7 mouse cellular contexts compared by ENCODE assay signal in the genomic region with DNA sequence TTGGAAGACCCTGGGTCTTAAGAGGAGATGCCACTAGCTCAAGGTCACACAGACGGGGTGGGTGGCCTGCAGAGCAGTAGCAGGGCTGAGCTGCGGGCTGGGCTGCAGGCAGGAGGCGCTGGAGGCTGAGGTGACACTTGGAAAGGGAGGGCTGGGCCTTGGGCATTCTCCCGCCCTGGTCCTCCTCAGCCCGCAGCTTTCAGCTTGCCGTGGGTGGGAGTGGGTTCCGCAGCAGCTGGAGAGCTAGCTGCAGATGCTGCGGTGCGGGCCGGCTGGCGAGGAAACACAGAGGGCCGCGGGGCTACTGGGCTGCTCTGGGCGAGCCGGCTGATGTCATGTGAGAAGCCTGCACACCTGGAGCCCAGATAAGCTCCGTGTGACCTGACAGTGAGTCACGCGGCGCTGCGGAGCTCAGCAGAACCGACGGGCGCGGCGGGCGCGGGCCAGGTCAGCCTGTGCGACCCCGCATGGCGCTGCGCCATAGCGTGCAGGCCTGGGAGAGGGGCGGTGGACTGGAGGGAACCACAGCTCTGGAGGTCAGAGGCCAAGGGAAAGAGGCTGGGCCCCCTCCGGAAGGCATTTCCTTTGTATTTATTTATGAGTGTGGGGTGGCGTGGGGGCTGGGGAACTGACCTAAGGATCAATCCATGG. TPM values are rescaled to one million over a fixed set of nuclear protein-coding genes. Genes with fewer than 3 reads are reported as not detected.
DNase-seq lines count a peak whose midpoint lies in the region; ATAC-seq and TF ChIP-seq lines count a peak whose summit lies in the region.

No protein-coding gene starts in this region.

- H3K4me2 ChIP-seq in CH12.LX (ENCODE audit: insufficient read depth, low read depth, poor library complexity, severe bottlenecking), result no peak overlapping the region
- peak overlapping the region; percentile 51 for H3K4me2 ChIP-seq in forebrain, embryonic 11.5 days (ENCODE audit: low read depth, low read length, severe bottlenecking)
- peak overlapping the region; percentile 84 for H3K4me2 ChIP-seq in hindbrain, embryonic 12.5 days (replicated peaks)

- H3K9ac ChIP-seq in CH12.LX (ENCODE audit: insufficient read depth, low read depth), result no peak overlapping the region
- H3K9ac ChIP-seq in forebrain, embryonic 11.5 days (ENCODE audit: low read length), result peak overlapping the region; percentile 37
- H3K9ac ChIP-seq in hindbrain, embryonic 12.5 days, result peak overlapping the region; percentile 54

- no peak for TF ChIP-seq POLR2A in CH12.LX (IDR thresholded peaks at IDR 0.05; ENCODE audit: low read depth, low read length)

- in situ Hi-C loops in CH12.LX (cut with MboI; ENCODE audit: low pct_ligation_motif_present, low pct_unique_long_range_greater_than_20kb, low sequenced_read_pairs), result no loop called here

- H3K36me3 ChIP-seq in CH12.LX (replicated peaks in 1 of 2; ENCODE audit: control insufficient read depth in 1 of 2, insufficient read depth in 1 of 2, low read length in 1 of 2), result no peaks in the 10 kb centered on the region
- no peaks in the 10 kb centered on the region for H3K36me3 ChIP-seq in forebrain, embryonic 11.5 days (ENCODE audit: control insufficient read depth, insufficient read depth, low read length)
- H3K36me3 ChIP-seq in hindbrain, embryonic 12.5 days, result no peaks in the 10 kb centered on the region

- no peak overlapping the region for H3K27ac ChIP-seq in CH12.LX (ENCODE audit: insufficient read depth, low read depth)
- H3K27ac ChIP-seq in forebrain, embryonic 11.5 days (ENCODE audit: low read depth, low read length), result no peak overlapping the region
- H3K27ac ChIP-seq in hindbrain, embryonic 12.5 days, result peak overlapping the region; percentile 58

- H3K27me3 ChIP-seq in CH12.LX (replicated peaks), result peaks cover 20% of the 10 kb centered on the region
- no peaks in the 10 kb centered on the region; the same call in 1 of the 2 replicates for H3K27me3 ChIP-seq in forebrain, embryonic 11.5 days (ENCODE audit: control insufficient read depth, insufficient read depth, low read length)
- no peaks in the 10 kb centered on the region; the same call in 1 of the 2 replicates for H3K27me3 ChIP-seq in hindbrain, embryonic 12.5 days

- 1% methylated on average over 35 of the region's 35 CpGs for WGBS in forebrain, embryonic 11.5 days
- WGBS in hindbrain, embryonic 12.5 days, result 1% methylated on average over 35 of the region's 35 CpGs

- intact Hi-C loops in left cerebral cortex, postnatal 36 days (cut with DNase I), result no loop called here

- DNase-seq in CH12.LX (ENCODE audit: extremely low read depth), result no peak
- DNase-seq in ZHBTc4 (ENCODE audit: low read depth, low spot score), result peak; percentile 83
- peak; percentile 71 for DNase-seq in forebrain, embryonic 11.5 days (ENCODE audit: low spot score)
- peak; percentile 57 to 69 for DNase-seq in left cerebral cortex, postnatal 36 days (ENCODE audit: low spot score in 2 of 2)
- DNase-seq in spleen, adult 12 weeks (ENCODE audit: low spot score), result peak; percentile 45

- no peak for ATAC-seq in forebrain, embryonic 11.5 days (replicated peaks; ENCODE audit: low FRiP score)
- ATAC-seq in hindbrain, embryonic 12.5 days (ENCODE audit: low FRiP score), result no peak
- ATAC-seq in megakaryocyte progenitor cell, adult 5-6 weeks (replicated peaks; ENCODE audit: poor library complexity), result peak; percentile 61

- TF ChIP-seq EP300 in CH12.LX (IDR thresholded peaks at IDR 0.05; ENCODE audit: low read length), result no peak

- no peak overlapping the region for H3K4me3 ChIP-seq in CH12.LX (replicated peaks in 1 of 3; ENCODE audit: low read depth in 2 of 3, low read length in 2 of 3, poor library complexity in 1 of 3)
- H3K4me3 ChIP-seq in forebrain, embryonic 11.5 days (ENCODE audit: low read depth, low read length), result peak overlapping the region; percentile 21
- H3K4me3 ChIP-seq in hindbrain, embryonic 12.5 days, result peak overlapping the region; percentile 32

- H3K4me1 ChIP-seq in CH12.LX (ENCODE audit: control insufficient read depth in 1 of 2, insufficient read depth in 2 of 2), result peaks cover 13 to 25% of the 10 kb centered on the region in 2 experiments
- H3K4me1 ChIP-seq in forebrain, embryonic 11.5 days (replicated peaks; ENCODE audit: control insufficient read depth, insufficient read depth, low read length), result peaks cover 27% of the 10 kb centered on the region
- peaks cover 36% of the 10 kb centered on the region for H3K4me1 ChIP-seq in hindbrain, embryonic 12.5 days

- dilution Hi-C loops in CH12.LX (cut with MboI; ENCODE audit: extremely low pct_ligation_motif_present, extremely low pct_unique_long_range_greater_than_20kb, low sequenced_read_pairs), result no loop called here

- peak in 1 of 2 experiments; percentile 40; a peak in 2 of 4 replicates for TF ChIP-seq CTCF in CH12.LX (conservative IDR thresholded peaks at IDR 0.05 in 1 of 2, IDR thresholded peaks at IDR 0.05 in 1 of 2; ENCODE audit: low read depth in 2 of 2, low read length in 2 of 2)

- no peak; the same call in none of the 2 replicates for TF ChIP-seq RAD21 in CH12.LX (IDR thresholded peaks at IDR 0.05; ENCODE audit: low read depth, low read length)

- no peaks in the 10 kb centered on the region for H3K9me3 ChIP-seq in CH12.LX (replicated peaks; ENCODE audit: low read length)
- H3K9me3 ChIP-seq in forebrain, embryonic 11.5 days (ENCODE audit: control insufficient read depth, low read length), result no peaks in the 10 kb centered on the region
- H3K9me3 ChIP-seq in hindbrain, embryonic 12.5 days (replicated peaks), result no peaks in the 10 kb centered on the region

- no peaks in the 10 kb centered on the region for H3K79me2 ChIP-seq in CH12.LX (replicated peaks; ENCODE audit: control insufficient read depth, extremely low read depth, insufficient read depth, poor library complexity, severe bottlenecking)

TF ChIP-seq in CH12.LX, 34 proteins besides CTCF, POLR2A, EP300 and RAD21:
- TF ChIP-seq POLR2AphosphoS2 (IDR thresholded peaks at IDR 0.05; ENCODE audit: low read depth, low read length), result no peak
- no peak for TF ChIP-seq MAFK (IDR thresholded peaks at IDR 0.05; ENCODE audit: insufficient replicate concordance, low read length)
- TF ChIP-seq ZMIZ1 (IDR thresholded peaks at IDR 0.05; ENCODE audit: low read depth, low read length), result no peak
- no peak for TF ChIP-seq KAT2A (IDR thresholded peaks at IDR 0.05; ENCODE audit: insufficient replicate concordance, low read length)
- TF ChIP-seq SMC3 (IDR thresholded peaks at IDR 0.05; ENCODE audit: low read depth, low read length), result peak; percentile 32; the same call in 1 of the 2 replicates

RNA-seq across cellular contexts. Expression of gene Myo18a, which starts 3.4 kb away (rescaled TPM):
- 15.4 and 16.8 TPM in 2 replicates for total RNA-seq in CH12.LX (2012; rRNA removed)
- total RNA-seq in CH12.LX (2014; rRNA removed), result 5.2 and 6.3 TPM in 2 replicates
- polyA plus RNA-seq in CH12.LX (2012; ENCODE audit: insufficient read length, low read depth), result 24.8 and 29.5 TPM in 2 replicates
- polyA plus RNA-seq in forebrain, embryonic 11.5 days (2014; fragmentation: Nextera tagmentation; extraction: Ambion mirVana), result 28.4 and 31.4 TPM in 2 replicates
- 55.9 and 58.9 TPM in 2 replicates for polyA plus RNA-seq in hindbrain, embryonic 12.5 days (2016; fragmentation: Nextera tagmentation; extraction: Ambion mirVana)
- 100 to 1,000 TPM; 141 to 180 TPM for total RNA-seq in left cerebral cortex, postnatal 36 days (2021)
- total RNA-seq in megakaryocyte progenitor cell, adult 5-6 weeks (2015), result 23.1 and 25.1 TPM in 2 replicates
- total RNA-seq in megakaryocyte progenitor cell, adult 5-6 weeks (2017), result 71.4 and 99.8 TPM in 2 replicates

RNA-seq across cellular contexts. Expression of gene Gm10277, which starts 21.1 kb away (rescaled TPM):
- total RNA-seq in CH12.LX (2012; rRNA removed) (0.08 TPM in 1 of 2 replicates, not detected in the other), CH12.LX (2014; rRNA removed) (not detected in 2 replicates)
- 0.10 and 0.11 TPM in 2 replicates for polyA plus RNA-seq in CH12.LX (2012; ENCODE audit: insufficient read length, low read depth)
- polyA plus RNA-seq in forebrain, embryonic 11.5 days (2014; fragmentation: Nextera tagmentation; extraction: Ambion mirVana), result 1.4 and 1.6 TPM in 2 replicates
- 2.7 and 2.9 TPM in 2 replicates for polyA plus RNA-seq in hindbrain, embryonic 12.5 days (2016; fragmentation: Nextera tagmentation; extraction: Ambion mirVana)
- not detected for total RNA-seq in left cerebral cortex, postnatal 36 days (2021)
- total RNA-seq in megakaryocyte progenitor cell, adult 5-6 weeks (2015), result not detected in 2 replicates
- total RNA-seq in megakaryocyte progenitor cell, adult 5-6 weeks (2017), result not detected in 2 replicates

RNA-seq across cellular contexts. Expression of gene Cryba1, which starts 41.4 kb away (rescaled TPM):
- total RNA-seq in CH12.LX (2012; rRNA removed) (not detected in 2 replicates), CH12.LX (2014; rRNA removed) (not detected in 2 replicates)
- polyA plus RNA-seq in CH12.LX (2012; ENCODE audit: insufficient read length, low read depth), result not detected in 2 replicates
- 0.61 and 1.6 TPM in 2 replicates for polyA plus RNA-seq in forebrain, embryonic 11.5 days (2014; fragmentation: Nextera tagmentation; extraction: Ambion mirVana)
- polyA plus RNA-seq in hindbrain, embryonic 12.5 days (2016; fragmentation: Nextera tagmentation; extraction: Ambion mirVana), result 2.8 and 3.5 TPM in 2 replicates
- not detected for total RNA-seq in left cerebral cortex, postnatal 36 days (2021)
- total RNA-seq in megakaryocyte progenitor cell, adult 5-6 weeks (2015), result not detected in 2 replicates
- not detected in 2 replicates for total RNA-seq in megakaryocyte progenitor cell, adult 5-6 weeks (2017)

Comparison
In these comparisons a context has a peak if more than half of its experiments do, and no peak if none do; other contexts are left out.
1. H3K4me3 ChIP-seq: peak in forebrain, embryonic 11.5 days (single experiment) and hindbrain, embryonic 12.5 days (single experiment); none in CH12.LX (0 of 3).